Mouse (Mus musculus): ENCODE data around the gene Pnlip. TPM values are rescaled to one million over a fixed set of nuclear protein-coding genes. Genes with fewer than 3 reads are reported as not detected.

Gene Pnlip
- total and polyA plus RNA-seq, 3 experiments, result not detected

DNA sequence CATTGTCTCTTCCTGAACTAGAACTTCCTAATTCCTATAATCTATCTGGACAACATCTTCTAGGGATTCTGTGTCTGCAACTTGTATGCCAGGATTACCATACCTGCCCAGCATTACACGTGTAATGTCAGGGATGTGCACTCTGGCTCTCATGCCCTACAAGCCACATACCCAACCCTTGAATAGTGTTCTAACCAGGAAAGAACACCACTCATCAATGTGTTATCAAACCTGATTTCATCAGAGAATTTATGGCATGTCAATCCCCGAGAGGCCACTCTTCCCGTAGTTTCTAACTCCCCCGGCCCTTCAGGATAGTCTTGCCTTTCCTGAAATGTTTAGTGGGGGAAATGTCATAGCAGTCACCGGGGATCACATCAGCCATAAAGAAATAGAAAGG, 12.6 kb downstream of the Pnlip start:
- TF ChIP-seq POLR2AphosphoS5 (IDR thresholded peaks at IDR 0.05; ENCODE audit: borderline replicate concordance, low read depth, low read length), result no peak
- TF ChIP-seq POLR2AphosphoS2 (IDR thresholded peaks at IDR 0.05; ENCODE audit: low read length), result no peak
- TF ChIP-seq CTCF (IDR thresholded peaks at IDR 0.05 in 2 of 3, conservative IDR thresholded peaks at IDR 0.05 in 1 of 3; ENCODE audit: control insufficient read depth in 1 of 3, insufficient read depth in 1 of 3, low read depth in 2 of 3, low read length in 3 of 3, poor library complexity in 1 of 3, severe bottlenecking in 1 of 3), result no peak
- TF ChIP-seq ZC3H11A (IDR thresholded peaks at IDR 0.05; ENCODE audit: low read depth, low read length), result no peak
- TF ChIP-seq POLR2A (IDR thresholded peaks at IDR 0.05; ENCODE audit: control insufficient read depth in 1 of 2, insufficient read depth in 1 of 2, low read depth in 1 of 2, low read length in 2 of 2, poor library complexity in 1 of 2), result no peak
- no peak for TF ChIP-seq RCOR1 (IDR thresholded peaks at IDR 0.05; ENCODE audit: low read depth, low read length)
- TF ChIP-seq ELF1 (IDR thresholded peaks at IDR 0.05; ENCODE audit: low read depth, low read length), result no peak
- Histone ChIP-seq H3K9me3 (replicated peaks; ENCODE audit: insufficient read depth, low read length) (no peaks in the 10 kb centered on the region; the same call in 1 of the 2 replicates), H3K4me1 (ENCODE audit: control insufficient read depth in 1 of 2, insufficient read depth in 2 of 2, low read length in 2 of 2) (no peaks in the 10 kb centered on the region), H3K4me3 (ENCODE audit: control insufficient read depth in 1 of 2, insufficient read depth in 1 of 2, low read depth in 2 of 2, low read length in 2 of 2) (no peak overlapping the region), H3K27ac (ENCODE audit: control insufficient read depth, low read depth, low read length) (no peak overlapping the region), H3K27me3 (ENCODE audit: control insufficient read depth in 1 of 2, insufficient read depth in 2 of 2, low read length in 2 of 2) (no peaks in the 10 kb centered on the region), H3K79me2 (ENCODE audit: control insufficient read depth, insufficient read depth, low read length, poor library complexity) (no peaks in the 10 kb centered on the region), H3K9ac (ENCODE audit: control insufficient read depth, low read depth, low read length, poor library complexity, severe bottlenecking) (no peak overlapping the region), H3K36me3 (ENCODE audit: control insufficient read depth in 1 of 2, insufficient read depth in 2 of 2, low read length in 2 of 2) (no peaks in the 10 kb centered on the region)
- no peak for DNase-seq (ENCODE audit: low read depth, low spot score)

DNA sequence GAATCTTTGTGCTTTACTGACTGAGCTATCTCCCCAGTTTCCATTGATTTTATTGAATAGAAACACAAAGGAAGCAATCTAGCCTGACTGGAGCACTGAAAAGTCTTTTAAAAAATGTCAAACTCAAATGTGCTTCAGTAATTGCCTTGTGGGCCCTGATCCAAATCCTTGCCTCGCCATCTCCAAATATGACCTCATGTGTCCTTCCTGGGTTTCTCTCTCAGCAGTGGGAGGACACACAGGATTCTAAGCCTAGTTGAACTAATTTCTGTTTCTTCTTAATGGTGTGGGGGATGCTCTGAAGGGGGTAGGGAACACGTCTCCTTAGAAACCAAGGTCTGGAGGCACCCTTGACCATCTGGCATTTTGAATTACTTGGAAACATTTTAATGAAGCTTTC, 22.3 kb downstream of the Pnlip start:
- H3K9me3 ChIP-seq (replicated peaks; ENCODE audit: insufficient read depth, low read length), result no peaks in the 10 kb centered on the region
- H3K4me3 ChIP-seq (ENCODE audit: control insufficient read depth in 1 of 2, insufficient read depth in 1 of 2, low read depth in 2 of 2, low read length in 2 of 2), result no peak overlapping the region
- no peaks in the 10 kb centered on the region for H3K27me3 ChIP-seq (ENCODE audit: control insufficient read depth in 1 of 2, insufficient read depth in 2 of 2, low read length in 2 of 2)
- DNase-seq (ENCODE audit: low read depth, low spot score), result no peak
- TF ChIP-seq ZNF384 (IDR thresholded peaks at IDR 0.05; ENCODE audit: low read depth, low read length) (no peak), MXI1 (IDR thresholded peaks at IDR 0.05; ENCODE audit: low read depth, low read length) (no peak), EP300 (IDR thresholded peaks at IDR 0.05; ENCODE audit: low read depth in 1 of 2, low read length in 2 of 2) (no peak), USF2 (IDR thresholded peaks at IDR 0.05; ENCODE audit: borderline replicate concordance in 1 of 2, insufficient read depth in 1 of 2, low read depth in 1 of 2, low read length in 2 of 2) (no peak), MYB (IDR thresholded peaks at IDR 0.05; ENCODE audit: low read depth, low read length) (no peak)
- H3K79me2 ChIP-seq (ENCODE audit: control insufficient read depth, insufficient read depth, low read length, poor library complexity), result no peaks in the 10 kb centered on the region
- no peak overlapping the region for H3K27ac ChIP-seq (ENCODE audit: control insufficient read depth, low read depth, low read length)
- H3K36me3 ChIP-seq (ENCODE audit: control insufficient read depth in 1 of 2, insufficient read depth in 2 of 2, low read length in 2 of 2), result no peaks in the 10 kb centered on the region
- H3K4me1 ChIP-seq (ENCODE audit: control insufficient read depth in 1 of 2, insufficient read depth in 2 of 2, low read length in 2 of 2), result no peaks in the 10 kb centered on the region
- no peak overlapping the region for H3K9ac ChIP-seq (ENCODE audit: control insufficient read depth, low read depth, low read length, poor library complexity, severe bottlenecking)

DNA sequence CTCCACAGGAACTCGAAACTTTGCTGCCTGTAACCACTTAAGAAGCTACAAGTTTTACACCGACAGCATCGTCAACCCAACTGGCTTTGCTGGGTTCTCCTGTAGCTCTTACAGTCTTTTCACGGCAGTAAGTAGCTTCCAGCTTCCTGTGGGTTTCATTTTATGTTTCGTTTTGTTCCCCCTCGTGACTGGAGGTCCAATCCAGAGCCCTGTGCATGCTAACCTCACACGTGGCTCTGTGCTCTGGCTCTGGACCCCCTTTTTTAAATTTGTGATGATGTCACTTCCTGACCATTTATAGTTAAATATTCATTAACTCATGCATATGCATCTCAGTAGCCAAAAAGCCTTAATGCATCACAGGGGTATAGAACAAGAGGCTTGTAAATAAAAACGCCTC, 24.8 kb downstream of the Pnlip start:
- Histone ChIP-seq H3K36me3 (ENCODE audit: control insufficient read depth in 1 of 2, insufficient read depth in 2 of 2, low read length in 2 of 2) (no peaks in the 10 kb centered on the region), H3K4me3 (ENCODE audit: control insufficient read depth in 1 of 2, insufficient read depth in 1 of 2, low read depth in 2 of 2, low read length in 2 of 2) (no peak overlapping the region), H3K27me3 (ENCODE audit: control insufficient read depth in 1 of 2, insufficient read depth in 2 of 2, low read length in 2 of 2) (no peaks in the 10 kb centered on the region), H3K9me3 (replicated peaks; ENCODE audit: insufficient read depth, low read length) (no peaks in the 10 kb centered on the region), H3K79me2 (ENCODE audit: control insufficient read depth, insufficient read depth, low read length, poor library complexity) (no peaks in the 10 kb centered on the region), H3K4me1 (ENCODE audit: control insufficient read depth in 1 of 2, insufficient read depth in 2 of 2, low read length in 2 of 2) (no peaks in the 10 kb centered on the region), H3K27ac (ENCODE audit: control insufficient read depth, low read depth, low read length) (no peak overlapping the region), H3K9ac (ENCODE audit: control insufficient read depth, low read depth, low read length, poor library complexity, severe bottlenecking) (no peak overlapping the region)
- no peak for DNase-seq (ENCODE audit: low read depth, low spot score)
- TF ChIP-seq TAL1 (IDR thresholded peaks at IDR 0.05; ENCODE audit: low read length), result no peak
- no peak for TF ChIP-seq CHD1 (IDR thresholded peaks at IDR 0.05; ENCODE audit: low read depth, low read length)
- no peak for TF ChIP-seq TCF12 (IDR thresholded peaks at IDR 0.05; ENCODE audit: low read depth, low read length)
- TF ChIP-seq MAFK (IDR thresholded peaks at IDR 0.05; ENCODE audit: borderline replicate concordance, low read depth, low read length), result no peak
